Mouse (Mus musculus) embryonic facial prominence, embryonic 12.5 days (tissue): ENCODE measurements around the gene Ube2d3. TPM values are rescaled to one million over a fixed set of nuclear protein-coding genes. Genes with fewer than 3 reads are reported as not detected.
"Not testable (repeated sequence)": the region's sequence is repeated elsewhere in the genome, so short reads cannot be mapped to it uniquely, and the experiment has no call there.

ENCODE experiments used
- ATAC-seq: fragments of 200-750 bp; cut with Nextera tagmentation; 2 replicates; pipeline ENCODE4 v1.8.0; 2017; ENCODE audit not compliant: insufficient number of reproducible peaks, insufficient read depth, low FRiP score, low TSS enrichment
- H3K27ac ChIP-seq: fragments of 300-500 bp; sonication (generic); 2 replicates; pipeline ENCODE4 v1.5.1; 2016; ENCODE audit warnings: mild to moderate bottlenecking
- H3K27me3 ChIP-seq: fragments of 300-500 bp; sonication (generic); 2 replicates; pipeline ENCODE4 v1.6.1; 2016; ENCODE audit warnings: mild to moderate bottlenecking, moderate library complexity
- H3K36me3 ChIP-seq: fragments of 300-500 bp; sonication (generic); 2 replicates; pipeline ENCODE4 v1.6.1; 2016; ENCODE audit warnings: mild to moderate bottlenecking
- H3K4me1 ChIP-seq: fragments of 300-500 bp; sonication (generic); 2 replicates; pipeline ENCODE4 v1.6.1; 2016
- H3K4me2 ChIP-seq: fragments of 300-500 bp; sonication (generic); replicated peaks from 2 replicates; pipeline ENCODE4 v1.6.1; 2016; ENCODE audit warnings: mild to moderate bottlenecking, moderate library complexity
- H3K4me3 ChIP-seq: fragments of 300-500 bp; sonication (generic); 2 replicates; pipeline ENCODE4 v1.5.1; 2016; ENCODE audit warnings: mild to moderate bottlenecking
- H3K9ac ChIP-seq: fragments of 300-500 bp; sonication (generic); 2 replicates; pipeline ENCODE4 v1.6.1; 2016; ENCODE audit warnings: mild to moderate bottlenecking, moderate library complexity
- H3K9me3 ChIP-seq: fragments of 300-500 bp; sonication (generic); 2 replicates; pipeline ENCODE4 v1.6.1; 2016; ENCODE audit warnings: mild to moderate bottlenecking, moderate library complexity
- WGBS: fragments of 180-500 bp; shearing (Covaris S2); methylation state at CpG from one replicate; pipeline ENCODE4 v1.1.7; 2016; 5-methylcytosine and 5-hydroxymethylcytosine counted together
- polyA plus RNA-seq: library from polyadenylated mRNA; unstranded; fragments of >200 nt; fragmentation: Nextera tagmentation; extraction: Ambion mirVana; gene quantifications from 2 replicates; pipeline ENCODE4 v1.2.1, GENCODE M21; 2016

Gene Ube2d3
- polyA plus RNA-seq, 1 experiment from 2014 or later, result 505 TPM

DNA sequence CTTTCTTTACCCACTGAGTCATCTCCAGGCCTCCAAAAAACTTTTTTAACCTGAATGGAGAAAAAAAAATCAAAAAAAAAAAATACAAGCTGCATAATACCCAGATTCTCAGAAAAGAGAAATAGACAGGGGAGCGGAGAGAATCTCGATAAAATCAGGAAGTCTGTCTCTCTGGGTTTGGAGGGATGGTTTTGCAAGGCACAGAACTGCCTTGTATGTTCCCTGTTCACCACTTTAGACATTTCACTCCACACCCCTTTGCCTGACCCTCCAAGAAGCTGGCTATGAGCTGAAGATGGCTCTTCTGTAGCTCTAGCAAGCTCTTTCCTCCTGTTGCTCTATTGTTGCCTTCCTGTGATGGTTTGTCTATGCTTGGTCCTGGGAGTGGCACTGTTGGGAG lies 39.0 kb downstream of the Ube2d3 start:
- no peak overlapping the region for H3K4me3 ChIP-seq
- no peak overlapping the region for H3K27ac ChIP-seq
- WGBS, result 91% methylated on average over 2 of the region's 2 CpGs
- no peak for ATAC-seq
- H3K9ac ChIP-seq, result no peak overlapping the region
- H3K4me2 ChIP-seq, result no peak overlapping the region
- no peaks in the 10 kb centered on the region for H3K9me3 ChIP-seq
- H3K36me3 ChIP-seq, result no peaks in the 10 kb centered on the region
- no peaks in the 10 kb centered on the region for H3K27me3 ChIP-seq
- H3K4me1 ChIP-seq, result no peaks in the 10 kb centered on the region

- not testable (repeated sequence) for H3K4me1 ChIP-seq, H3K4me2 ChIP-seq, H3K4me3 ChIP-seq, H3K9ac ChIP-seq, H3K36me3 ChIP-seq, H3K9me3 ChIP-seq, H3K27me3 ChIP-seq, H3K27ac ChIP-seq, ATAC-seq
- 77% methylated on average over 5 of the region's 5 CpGs for WGBS
Observed at GRCm38 (mm10) chr3:135479090-135479489, 41.1 kb downstream of the Ube2d3 start.

GRCm38 (mm10) chr3:135480767-135481166 lies 42.8 kb downstream of the Ube2d3 start:
- WGBS, result 86% methylated on average over 6 of the region's 6 CpGs
- Histone ChIP-seq H3K4me3 (no peak overlapping the region), H3K9me3 (no peaks in the 10 kb centered on the region), H3K9ac (no peak overlapping the region), H3K27ac (no peak overlapping the region), H3K4me1 (no peaks in the 10 kb centered on the region), H3K27me3 (0 out of 2 replicates have a peak, but pooled peaks cover 4% of the 10 kb centered on the region), H3K4me2 (no peak overlapping the region), H3K36me3 (no peaks in the 10 kb centered on the region)
- ATAC-seq, result no peak

DNA sequence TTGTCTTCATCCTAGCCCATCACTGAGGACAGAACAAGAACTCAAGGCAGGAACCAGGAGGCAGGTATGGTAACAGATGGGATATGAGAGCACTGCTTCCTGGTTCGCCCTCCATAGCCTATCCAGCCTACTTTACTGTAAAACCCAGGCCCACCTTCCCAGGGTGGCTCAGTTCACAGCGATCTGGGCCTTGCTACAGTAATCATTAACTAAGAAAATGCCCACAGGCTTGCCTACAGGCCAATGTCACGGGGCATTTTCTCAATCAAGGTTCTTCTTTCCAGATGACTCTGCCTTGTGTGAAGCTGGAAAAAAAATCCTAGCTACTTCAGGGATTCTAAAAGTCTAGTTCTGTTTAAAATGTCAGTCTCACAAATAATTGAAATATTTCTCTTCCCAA lies 43.7 kb downstream of the Ube2d3 start:
- Histone ChIP-seq H3K4me3 (no peak overlapping the region), H3K4me2 (no peak overlapping the region), H3K4me1 (no peaks in the 10 kb centered on the region), H3K27ac (no peak overlapping the region), H3K9ac (no peak overlapping the region), H3K9me3 (no peaks in the 10 kb centered on the region), H3K27me3 (0 out of 2 replicates have a peak, but pooled peaks cover 4% of the 10 kb centered on the region), H3K36me3 (no peaks in the 10 kb centered on the region)
- ATAC-seq, result no peak
- WGBS, result 80% methylated on average over 3 of the region's 3 CpGs

GRCm38 (mm10) chr3:135484650-135485049 lies 46.7 kb downstream of the Ube2d3 start:
- WGBS, result 85% methylated on average over 15 of the region's 15 CpGs
- not testable (repeated sequence) for ATAC-seq, H3K4me1 ChIP-seq, H3K9ac ChIP-seq, H3K27ac ChIP-seq, H3K9me3 ChIP-seq, H3K4me3 ChIP-seq, H3K27me3 ChIP-seq, H3K36me3 ChIP-seq
- peak overlapping the region; percentile 97 for H3K4me2 ChIP-seq

DNA sequence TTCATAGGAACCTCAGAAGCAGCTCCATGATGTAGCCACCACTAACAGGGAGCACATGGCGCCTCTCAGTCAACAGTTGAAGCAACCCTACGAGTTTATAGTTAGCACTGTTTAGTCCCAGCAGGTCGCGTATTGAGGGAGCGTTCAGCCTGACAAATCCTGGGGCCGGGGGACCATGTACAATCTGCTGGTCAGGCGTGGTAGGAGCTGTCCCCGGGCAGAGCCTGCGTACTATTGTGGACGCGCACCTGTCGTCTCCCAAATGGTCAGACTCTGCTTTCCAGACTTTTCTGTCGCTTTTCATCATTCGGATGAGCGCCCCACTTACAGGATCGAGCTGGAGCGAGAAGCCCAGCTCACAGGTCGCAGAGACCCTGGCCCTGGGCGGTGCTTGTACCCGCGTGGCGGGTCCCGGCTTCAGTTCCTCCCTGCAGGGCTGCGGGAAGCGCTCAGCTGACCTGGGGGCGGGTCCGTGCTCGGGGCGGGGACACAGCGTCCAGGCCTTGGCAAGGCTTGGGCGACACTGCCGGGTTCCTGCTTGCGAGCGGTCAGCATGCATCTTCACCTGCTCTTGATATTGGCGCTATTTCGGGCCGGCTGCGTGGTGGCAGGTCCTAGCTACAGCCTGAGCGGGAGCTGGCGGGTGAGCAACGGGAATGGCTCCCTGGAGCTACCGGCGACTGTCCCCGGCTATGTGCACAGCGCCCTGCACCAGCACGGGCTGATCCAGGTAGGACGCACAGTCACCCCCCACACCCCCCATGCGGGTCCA lies 47.4 kb downstream of the Ube2d3 start, which contains the start of gene Manba:
Gene Manba, plus strand, starts transcription at position 484 of the 772 bp plus-strand sequence.
- Histone ChIP-seq H3K27ac (no peak within 1 kb of the TSS), H3K36me3 (no peaks in the 10 kb centered on the region)
- WGBS, result 3% methylated on average over 48 of the region's 48 CpGs

DNA sequence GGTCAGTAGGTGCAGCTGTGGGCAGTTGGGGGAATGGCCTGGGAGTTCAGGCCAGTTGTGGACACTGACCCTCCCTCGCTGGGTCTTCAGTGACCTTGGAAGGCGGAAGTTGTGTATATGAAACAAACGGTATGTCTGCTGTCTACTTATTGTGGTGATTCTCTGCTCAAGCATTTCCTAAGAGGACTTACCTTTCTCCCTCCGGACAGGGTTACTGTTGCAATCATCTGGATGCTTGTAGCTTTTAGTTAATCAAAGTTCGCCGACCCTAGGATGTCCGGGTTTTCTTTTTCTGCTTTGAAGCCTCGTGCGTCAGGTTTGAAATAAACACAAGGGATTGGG lies 47.9 kb downstream of the Ube2d3 start:
- H3K4me1 ChIP-seq, result no peaks in the 10 kb centered on the region
- H3K27ac ChIP-seq, result no peak overlapping the region
- peak overlapping the region; percentile 52 for H3K9ac ChIP-seq
- peak overlapping the region; percentile 97 for H3K4me2 ChIP-seq
- H3K9me3 ChIP-seq, result no peaks in the 10 kb centered on the region
- WGBS, result 16% methylated on average over 9 of the region's 9 CpGs
- H3K36me3 ChIP-seq, result no peaks in the 10 kb centered on the region
- 0 out of 2 replicates have a peak, but pooled peaks cover 4% of the 10 kb centered on the region for H3K27me3 ChIP-seq
- no peak for ATAC-seq
- H3K4me3 ChIP-seq, result peak overlapping the region; percentile 59

More for the DNA sequence above, 47.4 kb downstream of the Ube2d3 start, which contains the start of gene Manba:
- no peaks in the 10 kb centered on the region for H3K4me1 ChIP-seq
- peak within 1 kb of the TSS; percentile 52 for H3K9ac ChIP-seq
- 0 out of 2 replicates have a peak, but pooled peaks cover 4% of the 10 kb centered on the region for H3K27me3 ChIP-seq
- H3K9me3 ChIP-seq, result no peaks in the 10 kb centered on the region
- peak within 1 kb of the TSS; percentile 59 for H3K4me3 ChIP-seq
- peak; percentile 91 for ATAC-seq
- peak within 1 kb of the TSS; percentile 97 for H3K4me2 ChIP-seq

- Histone ChIP-seq H3K4me3 (peak overlapping the region; percentile 59; the same call in 1 of the 2 replicates), H3K9me3 (no peaks in the 10 kb centered on the region), H3K4me1 (no peaks in the 10 kb centered on the region), H3K27ac (no peak overlapping the region), H3K9ac (0 out of 2 replicates have a peak overlapping the region, but pooled peaks have one; percentile 52), H3K36me3 (no peaks in the 10 kb centered on the region), H3K27me3 (0 out of 2 replicates have a peak, but pooled peaks cover 4% of the 10 kb centered on the region), H3K4me2 (peak overlapping the region; percentile 97; the same call in 1 of the 2 replicates)
- WGBS, result 90% methylated on average over 5 of the region's 5 CpGs
- no peak for ATAC-seq
Observed at GRCm38 (mm10) chr3:135486351-135486750, 48.4 kb downstream of the Ube2d3 start.

GRCm38 (mm10) chr3:135487803-135488202 lies 49.9 kb downstream of the Ube2d3 start:
- no peak overlapping the region for H3K4me3 ChIP-seq
- H3K4me2 ChIP-seq, result no peak overlapping the region
- ATAC-seq, result no peak
- H3K27ac ChIP-seq, result no peak overlapping the region
- WGBS, result 88% methylated on average over 4 of the region's 4 CpGs
- no peaks in the 10 kb centered on the region for H3K36me3 ChIP-seq
- H3K9me3 ChIP-seq, result no peaks in the 10 kb centered on the region
- 0 out of 2 replicates have a peak, but pooled peaks cover 4% of the 10 kb centered on the region for H3K27me3 ChIP-seq
- no peak overlapping the region for H3K9ac ChIP-seq
- H3K4me1 ChIP-seq, result no peaks in the 10 kb centered on the region

DNA sequence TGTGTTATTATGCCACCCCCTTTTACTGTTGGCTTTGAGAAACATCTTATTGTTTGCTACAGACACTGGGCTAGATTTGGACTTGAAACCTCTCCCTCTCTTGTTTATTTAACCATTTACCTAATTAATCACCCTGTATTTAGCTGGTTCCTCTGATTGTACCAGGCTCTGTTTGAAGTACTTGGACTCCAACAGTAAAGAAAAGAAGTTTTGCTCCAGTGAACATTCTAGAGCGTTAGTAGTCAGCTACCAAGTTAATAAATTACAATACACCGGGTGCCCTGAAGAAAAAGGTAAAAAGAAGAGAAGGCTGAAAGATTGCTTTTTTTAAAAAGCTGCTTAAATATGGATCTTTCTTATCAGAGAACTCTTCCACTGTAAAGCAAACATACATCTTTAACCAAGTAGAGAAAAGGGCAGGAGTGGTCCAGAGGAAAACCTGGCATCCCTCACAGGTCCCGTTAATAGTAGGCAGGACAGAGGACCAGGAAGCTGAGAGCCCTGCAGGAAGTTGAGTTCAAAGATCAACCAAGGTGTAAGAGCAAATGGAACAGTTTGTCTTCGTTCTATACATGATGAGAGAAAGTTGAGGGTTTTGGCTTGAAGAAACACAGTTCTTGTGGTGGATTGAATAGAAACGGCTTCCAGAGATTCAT lies 52.0 kb downstream of the Ube2d3 start:
- Histone ChIP-seq H3K9me3 (no peaks in the 10 kb centered on the region), H3K36me3 (no peaks in the 10 kb centered on the region), H3K27me3 (no peaks in the 10 kb centered on the region), H3K27ac (no peak overlapping the region), H3K4me2 (no peak overlapping the region), H3K9ac (no peak overlapping the region), H3K4me1 (no peaks in the 10 kb centered on the region), H3K4me3 (no peak overlapping the region)
- ATAC-seq, result no peak
- WGBS, result 87% methylated on average over 5 of the region's 5 CpGs

- H3K9me3 ChIP-seq, result no peaks in the 10 kb centered on the region
- H3K27ac ChIP-seq, result no peak overlapping the region
- H3K9ac ChIP-seq, result no peak overlapping the region
- H3K4me2 ChIP-seq, result no peak overlapping the region
- H3K36me3 ChIP-seq, result no peaks in the 10 kb centered on the region
- ATAC-seq, result no peak
- no peak overlapping the region for H3K4me3 ChIP-seq
- H3K4me1 ChIP-seq, result no peaks in the 10 kb centered on the region
- H3K27me3 ChIP-seq, result no peaks in the 10 kb centered on the region
- 81% methylated on average over 6 of the region's 6 CpGs for WGBS
Observed at GRCm38 (mm10) chr3:135491102-135491501, 53.2 kb downstream of the Ube2d3 start.

DNA sequence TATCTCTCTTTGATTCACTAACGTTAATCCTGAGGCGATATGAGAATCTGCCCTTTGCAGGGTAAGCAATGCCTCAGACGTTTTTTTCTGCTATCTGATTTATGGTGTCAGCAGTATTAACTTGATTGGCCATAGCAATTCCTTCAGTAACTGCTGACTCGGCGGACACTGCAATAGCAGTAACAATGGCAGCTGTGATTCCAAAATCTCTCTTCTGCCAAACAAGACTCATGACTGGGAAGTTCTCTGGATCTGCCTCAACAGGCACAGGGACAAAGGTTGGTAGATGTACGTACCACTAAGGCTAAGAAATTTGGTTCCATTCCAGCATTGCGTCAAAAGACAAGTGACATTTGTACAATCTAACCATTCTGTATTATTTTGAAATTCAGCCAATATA lies 55.4 kb downstream of the Ube2d3 start:
- not testable (repeated sequence) for H3K4me1 ChIP-seq, H3K27me3 ChIP-seq, H3K4me2 ChIP-seq, ATAC-seq, H3K27ac ChIP-seq, H3K9me3 ChIP-seq, H3K9ac ChIP-seq, H3K36me3 ChIP-seq, H3K4me3 ChIP-seq
- 79% methylated on average over 7 of the region's 7 CpGs for WGBS
